Mouse (Mus musculus) layer of hippocampus, adult 8-10 months (tissue): ENCODE data around the gene Gm9008. TPM values are rescaled to one million over a fixed set of nuclear protein-coding genes. Genes with fewer than 3 reads are reported as not detected.
"Not testable (repeated sequence)": the region's sequence is repeated elsewhere in the genome, so short reads cannot be mapped to it uniquely, and the experiment has no call there.

Experiments
- DNase-seq, 2 experiments: peaks; one replicate each; pipeline ENCODE4 v3.0.0; 2022; ENCODE audit warnings: low spot score in 2 of 2
- total RNA-seq, 4 experiments: library from RNA; stranded (reverse); gene quantifications; 2 replicates each; pipeline ENCODE4 v1.2.4; 2022

The Gm9008 gene
- 1 to 10 TPM; 6.4 to 8.1 (median 6.8) TPM for total RNA-seq

- not testable (repeated sequence) for DNase-seq
These were observed at the start of gene Gm9008 for GRCm38 (mm10) chr6:76497054-76497835. Gm9008 (minus strand) TSS chr6:76497784.

- DNase-seq, result no peak
These were observed 24.5 kb upstream of the Gm9008 start for GRCm38 (mm10) chr6:76521975-76522641.

- no peak for DNase-seq
These were observed 12.6 kb upstream of the Gm9008 start for GRCm38 (mm10) chr6:76510200-76510599.

DNA sequence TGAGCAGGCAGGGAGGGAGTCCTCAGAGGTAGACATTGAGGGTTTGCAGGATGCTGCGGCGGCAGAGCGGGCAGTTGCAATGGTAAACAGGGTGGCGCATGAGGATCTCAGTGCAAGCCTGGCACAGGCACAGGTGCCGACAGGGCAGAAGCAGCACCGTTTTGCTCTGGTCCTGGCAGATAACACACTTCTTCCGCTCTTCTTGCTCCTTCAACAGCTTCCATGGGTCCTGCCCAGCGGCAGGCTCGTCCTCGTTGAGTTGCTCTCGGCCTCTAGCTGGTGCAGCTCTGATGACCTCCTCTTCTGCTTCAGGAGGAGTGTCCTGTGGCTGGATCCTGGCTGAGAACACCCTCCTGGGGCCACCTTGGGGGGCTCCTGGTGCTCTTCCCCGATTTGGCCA, 1.2 kb downstream of the Gm9008 start:
- not testable (repeated sequence) for DNase-seq

DNA sequence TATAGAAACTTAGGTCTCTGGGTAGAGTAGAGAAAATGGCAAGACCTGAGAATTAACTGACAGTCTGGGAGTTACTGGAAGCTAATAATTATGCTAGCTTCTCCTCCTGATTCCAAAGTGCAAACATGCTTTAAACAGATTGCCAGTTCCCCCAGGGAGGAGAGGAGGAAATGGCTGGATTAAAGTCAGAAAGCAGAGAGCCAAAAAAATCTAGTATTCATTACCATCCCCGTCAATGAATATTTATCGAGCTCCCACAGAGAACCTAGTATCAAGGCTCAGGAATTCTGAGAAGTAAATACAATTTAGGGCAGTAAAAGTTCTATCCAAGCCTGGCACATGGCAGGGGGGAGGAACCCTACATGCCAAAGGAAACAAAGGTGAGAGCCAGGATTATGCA, 29.4 kb downstream of the Gm9008 start:
- DNase-seq, result peak; percentile 6 to 14
